Mouse (Mus musculus) heart, embryonic 15.5 days (tissue): Measurements from ENCODE around the gene Cox10. TPM values are rescaled to one million over a fixed set of nuclear protein-coding genes. Genes with fewer than 3 reads are reported as not detected.

Experiments
- ATAC-seq: fragments of 200-750 bp; cut with Nextera tagmentation; replicated peaks from 2 replicates; pipeline ENCODE4 v1.8.0; 2017; ENCODE audit warnings: low read depth, moderate TSS enrichment; ENCODE audit not compliant: insufficient number of reproducible peaks, insufficient read depth, low FRiP score
- H3K27ac ChIP-seq: fragments of 300-500 bp; sonication (generic); 2 replicates; pipeline ENCODE4 v1.5.1; 2015; ENCODE audit warnings: mild to moderate bottlenecking, inconsistent platforms
- H3K27me3 ChIP-seq: fragments of 300-500 bp; sonication (generic); 2 replicates; pipeline ENCODE4 v1.6.1; 2015; ENCODE audit warnings: inconsistent platforms
- H3K36me3 ChIP-seq: fragments of 300-500 bp; sonication (generic); 2 replicates; pipeline ENCODE4 v1.6.1; 2015; ENCODE audit warnings: mild to moderate bottlenecking, inconsistent platforms
- H3K4me1 ChIP-seq: fragments of 300-500 bp; sonication (generic); replicated peaks from 2 replicates; pipeline ENCODE4 v1.6.1; 2015; ENCODE audit warnings: inconsistent platforms
- H3K4me2 ChIP-seq: fragments of 300-500 bp; sonication (generic); 2 replicates; pipeline ENCODE4 v1.6.1; 2015; ENCODE audit warnings: inconsistent platforms, mild to moderate bottlenecking, moderate library complexity
- H3K4me3 ChIP-seq: fragments of 300-500 bp; sonication (generic); 2 replicates; pipeline ENCODE4 v1.5.1; 2015; ENCODE audit warnings: mild to moderate bottlenecking, inconsistent platforms
- H3K9ac ChIP-seq: fragments of 300-500 bp; sonication (generic); 2 replicates; pipeline ENCODE4 v1.6.1; 2015; ENCODE audit warnings: mild to moderate bottlenecking, inconsistent platforms
- H3K9me3 ChIP-seq: fragments of 300-500 bp; sonication (generic); replicated peaks from 2 replicates; pipeline ENCODE4 v1.6.1; 2016; ENCODE audit warnings: inconsistent platforms
- WGBS: fragments of 180-500 bp; shearing (Covaris S2); methylation state at CpG from one replicate; pipeline ENCODE4 v1.1.7; 2015; ENCODE audit warnings: mixed read lengths; 5-methylcytosine and 5-hydroxymethylcytosine counted together
- polyA plus RNA-seq: library from polyadenylated mRNA; unstranded; fragments of >200 nt; fragmentation: Nextera tagmentation; extraction: Ambion mirVana; gene quantifications from 2 replicates; pipeline ENCODE4 v1.2.1, GENCODE M21; 2015

The Cox10 gene
- polyA plus RNA-seq, 1 experiment from 2014 or later = 36.3 TPM

DNA sequence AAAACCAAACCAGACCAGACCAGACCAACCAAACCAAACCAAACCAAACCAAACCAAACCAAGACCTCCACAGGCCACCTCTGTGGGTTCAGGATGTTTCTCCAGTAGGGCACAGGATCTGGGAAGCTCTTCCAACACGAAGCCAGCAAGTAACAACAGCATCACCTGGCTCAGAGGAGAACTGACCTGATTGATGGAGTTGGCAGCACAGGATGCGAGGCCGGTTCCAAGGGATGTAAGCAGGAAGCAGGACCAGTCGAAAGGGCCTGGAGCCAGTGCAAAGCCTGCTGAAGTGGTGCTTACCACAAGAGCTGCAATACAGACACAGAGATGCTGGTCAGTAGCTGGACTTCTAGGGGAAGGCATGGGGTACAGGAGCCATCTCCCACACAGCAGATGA lies 34.2 kb downstream of the Cox10 start:
- H3K9ac ChIP-seq = no peak overlapping the region
- peaks cover 6% of the 10 kb centered on the region for H3K36me3 ChIP-seq
- no peak for ATAC-seq
- no peak overlapping the region for H3K4me3 ChIP-seq
- H3K9me3 ChIP-seq = no peaks in the 10 kb centered on the region
- H3K27ac ChIP-seq = no peak overlapping the region
- 86% methylated on average over 4 of the region's 4 CpGs for WGBS
- H3K27me3 ChIP-seq = no peaks in the 10 kb centered on the region
- H3K4me1 ChIP-seq = no peaks in the 10 kb centered on the region; the same call in 1 of the 2 replicates
- no peak overlapping the region for H3K4me2 ChIP-seq

DNA sequence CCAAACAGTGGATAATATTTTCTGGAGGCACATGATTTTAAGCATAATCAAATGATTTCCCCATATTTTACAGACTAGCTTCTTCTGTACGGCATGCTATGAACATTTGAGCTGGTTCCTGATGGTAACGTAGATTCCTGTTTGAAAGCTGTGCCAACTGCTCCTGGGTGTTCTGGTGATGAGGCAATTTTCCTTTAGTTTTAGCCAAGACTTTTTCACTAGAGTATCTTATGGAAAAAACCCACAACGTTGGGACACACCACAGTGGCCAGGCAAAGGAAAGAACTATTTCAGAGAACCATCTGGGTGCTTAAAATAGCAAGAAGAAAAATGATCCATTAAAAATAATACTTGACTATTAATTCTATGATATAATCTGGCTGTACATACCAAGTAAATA lies 35.2 kb downstream of the Cox10 start:
- Histone ChIP-seq H3K9me3 (no peaks in the 10 kb centered on the region), H3K27me3 (no peaks in the 10 kb centered on the region), H3K27ac (no peak overlapping the region), H3K4me3 (no peak overlapping the region), H3K9ac (no peak overlapping the region), H3K4me1 (no peaks in the 10 kb centered on the region; the same call in 1 of the 2 replicates), H3K36me3 (peaks cover 6% of the 10 kb centered on the region), H3K4me2 (no peak overlapping the region)
- 76% methylated on average over 3 of the region's 3 CpGs for WGBS
- ATAC-seq = no peak

DNA sequence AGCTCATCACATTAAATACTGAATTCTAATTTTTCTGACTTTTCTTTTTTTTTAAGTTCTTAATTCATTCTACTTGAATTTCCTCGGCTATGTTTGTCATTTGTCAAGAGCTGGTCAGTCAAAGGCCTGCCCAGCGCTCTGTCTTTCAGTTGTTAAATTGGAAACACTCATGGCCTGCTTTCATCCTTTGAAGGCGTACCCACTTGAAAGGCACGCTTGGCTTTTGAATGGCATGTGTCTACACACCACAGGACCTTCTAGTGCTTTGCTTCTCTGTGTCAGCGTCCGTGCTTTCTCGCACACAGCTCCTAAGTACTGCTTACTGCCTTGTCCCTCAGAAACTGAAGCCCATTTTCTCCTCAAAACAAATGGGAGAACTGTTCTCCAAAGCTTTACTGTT lies 38.0 kb downstream of the Cox10 start:
- H3K4me1 ChIP-seq = peaks cover 6% of the 10 kb centered on the region; the same call in 1 of the 2 replicates
- H3K4me2 ChIP-seq = no peak overlapping the region
- ATAC-seq = no peak
- no peaks in the 10 kb centered on the region for H3K9me3 ChIP-seq
- no peak overlapping the region for H3K27ac ChIP-seq
- 50% methylated on average over 7 of the region's 7 CpGs for WGBS
- peaks cover 6% of the 10 kb centered on the region for H3K36me3 ChIP-seq
- no peak overlapping the region for H3K9ac ChIP-seq
- no peaks in the 10 kb centered on the region for H3K27me3 ChIP-seq
- no peak overlapping the region for H3K4me3 ChIP-seq

DNA sequence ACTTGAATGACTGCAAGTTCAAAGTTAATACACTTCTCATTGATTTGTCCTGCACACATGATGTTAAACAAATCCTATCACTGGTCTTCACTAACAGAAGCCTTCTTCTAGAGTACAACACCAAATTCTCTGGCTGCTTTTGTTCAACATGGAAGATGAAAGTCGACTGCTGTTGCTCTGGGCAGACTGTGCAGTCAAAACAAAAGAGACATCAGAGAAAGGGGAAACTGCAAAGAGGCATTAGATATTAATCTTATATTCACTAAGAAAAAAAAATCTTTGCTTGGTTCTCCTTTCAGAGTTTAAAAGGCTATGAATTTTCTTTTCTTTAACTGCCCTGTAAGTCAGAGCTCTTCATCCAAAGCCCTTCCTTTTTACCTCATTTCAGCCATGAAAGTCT lies 39.7 kb downstream of the Cox10 start:
- Histone ChIP-seq H3K9ac (no peak overlapping the region), H3K36me3 (no peaks in the 10 kb centered on the region), H3K4me2 (no peak overlapping the region), H3K9me3 (no peaks in the 10 kb centered on the region), H3K27me3 (no peaks in the 10 kb centered on the region), H3K27ac (no peak overlapping the region), H3K4me1 (peaks cover 6% of the 10 kb centered on the region; the same call in 1 of the 2 replicates), H3K4me3 (no peak overlapping the region)
- WGBS = 44% methylated on average over 1 of the region's 1 CpGs
- ATAC-seq = no peak

- Histone ChIP-seq H3K4me1 (peaks cover 6% of the 10 kb centered on the region; the same call in 1 of the 2 replicates), H3K4me2 (no peak overlapping the region), H3K27me3 (no peaks in the 10 kb centered on the region), H3K9me3 (no peaks in the 10 kb centered on the region), H3K36me3 (no peaks in the 10 kb centered on the region), H3K4me3 (no peak overlapping the region), H3K9ac (no peak overlapping the region), H3K27ac (no peak overlapping the region)
- WGBS = 60% methylated on average over 15 of the region's 15 CpGs
- ATAC-seq = no peak
Observed at GRCm38 (mm10) chr11:64037471-64038125, 41.7 kb downstream of the Cox10 start.

DNA sequence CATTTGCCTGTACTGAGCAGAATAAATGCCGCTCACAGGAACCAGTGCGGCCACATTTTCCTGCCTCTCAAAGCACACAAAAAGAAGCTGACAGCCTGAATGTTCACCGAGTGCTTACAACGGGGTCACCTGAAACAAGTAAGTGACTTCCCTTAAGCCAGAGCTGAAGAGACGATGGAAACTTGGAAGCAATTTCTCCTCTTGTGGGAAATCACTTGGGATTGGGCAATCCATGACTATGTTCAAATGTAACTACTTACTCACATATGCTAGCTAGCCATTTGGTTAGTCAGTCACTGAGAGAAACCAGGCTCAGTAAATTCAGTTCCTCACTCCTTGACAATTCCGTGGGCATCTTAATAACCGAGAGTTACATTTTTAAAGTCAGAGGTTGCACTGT lies 43.0 kb downstream of the Cox10 start:
- ATAC-seq = no peak
- peaks cover 6% of the 10 kb centered on the region; the same call in 1 of the 2 replicates for H3K4me1 ChIP-seq
- no peak overlapping the region for H3K4me3 ChIP-seq
- H3K4me2 ChIP-seq = no peak overlapping the region
- no peaks in the 10 kb centered on the region for H3K36me3 ChIP-seq
- 75% methylated on average over 7 of the region's 7 CpGs for WGBS
- H3K27me3 ChIP-seq = no peaks in the 10 kb centered on the region
- H3K9me3 ChIP-seq = no peaks in the 10 kb centered on the region
- H3K27ac ChIP-seq = no peak overlapping the region
- no peak overlapping the region for H3K9ac ChIP-seq

- Histone ChIP-seq H3K27me3 (no peaks in the 10 kb centered on the region), H3K36me3 (no peaks in the 10 kb centered on the region), H3K27ac (no peak overlapping the region), H3K9ac (no peak overlapping the region), H3K4me3 (no peak overlapping the region), H3K4me1 (peaks cover 6% of the 10 kb centered on the region; the same call in 1 of the 2 replicates), H3K9me3 (no peaks in the 10 kb centered on the region), H3K4me2 (no peak overlapping the region)
- 93% methylated on average over 4 of the region's 4 CpGs for WGBS
- ATAC-seq = no peak
Observed at GRCm38 (mm10) chr11:64035709-64036108, 43.6 kb downstream of the Cox10 start.

DNA sequence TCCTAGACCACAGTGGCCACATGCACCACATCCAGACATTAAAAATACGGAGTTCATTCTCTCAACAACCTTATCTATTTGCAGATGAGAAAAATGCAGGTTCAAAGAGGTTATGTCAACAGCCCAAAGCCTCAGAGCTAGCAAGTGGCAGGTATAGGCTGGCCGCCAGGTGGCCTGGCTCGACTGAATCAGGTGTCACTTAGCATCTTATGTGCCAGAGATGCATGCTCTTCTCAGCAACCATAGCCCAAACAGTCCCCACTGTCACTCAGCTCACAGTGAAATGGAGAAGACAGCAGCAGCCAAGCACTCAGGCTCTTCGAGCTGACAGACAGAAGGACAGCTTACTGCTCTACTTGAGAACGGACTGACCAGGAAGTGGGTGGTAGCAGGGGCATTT lies 44.6 kb downstream of the Cox10 start:
- H3K4me2 ChIP-seq = no peak overlapping the region
- no peak for ATAC-seq
- no peak overlapping the region for H3K9ac ChIP-seq
- 63% methylated on average over 5 of the region's 5 CpGs for WGBS
- H3K4me1 ChIP-seq = peaks cover 6% of the 10 kb centered on the region; the same call in 1 of the 2 replicates
- H3K4me3 ChIP-seq = no peak overlapping the region
- no peak overlapping the region for H3K27ac ChIP-seq
- H3K9me3 ChIP-seq = no peaks in the 10 kb centered on the region
- no peaks in the 10 kb centered on the region for H3K36me3 ChIP-seq
- H3K27me3 ChIP-seq = no peaks in the 10 kb centered on the region

- WGBS = 58% methylated on average over 8 of the region's 8 CpGs
- no peaks in the 10 kb centered on the region for H3K9me3 ChIP-seq
- no peak overlapping the region for H3K27ac ChIP-seq
- H3K9ac ChIP-seq = no peak overlapping the region
- ATAC-seq = no peak
- no peaks in the 10 kb centered on the region for H3K36me3 ChIP-seq
- H3K4me1 ChIP-seq = peaks cover 13% of the 10 kb centered on the region
- no peak overlapping the region for H3K4me3 ChIP-seq
- no peak overlapping the region for H3K4me2 ChIP-seq
- H3K27me3 ChIP-seq = no peaks in the 10 kb centered on the region
Observed at GRCm38 (mm10) chr11:64027423-64027822, 51.8 kb downstream of the Cox10 start.

DNA sequence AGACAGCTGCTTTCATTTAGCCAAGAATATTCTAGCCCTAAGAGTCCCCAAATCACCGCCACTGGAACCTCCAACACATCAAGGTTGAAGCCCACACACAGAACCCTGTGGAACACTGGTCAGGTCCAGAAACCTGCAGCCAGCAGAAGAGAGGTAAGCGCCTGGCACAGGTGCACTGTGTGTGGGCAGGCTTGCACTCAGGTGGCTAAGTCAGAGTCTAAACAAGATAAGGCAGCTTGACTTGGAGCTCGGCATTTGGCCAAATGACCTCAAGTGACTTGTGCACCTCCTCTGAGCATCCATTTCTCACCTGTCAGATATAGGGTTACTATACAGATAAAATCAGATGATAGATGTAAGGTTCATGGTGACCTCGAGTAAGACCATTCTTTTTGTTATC lies 53.4 kb downstream of the Cox10 start:
- Histone ChIP-seq H3K9ac (no peak overlapping the region), H3K4me1 (peaks cover 13% of the 10 kb centered on the region), H3K27me3 (no peaks in the 10 kb centered on the region), H3K27ac (no peak overlapping the region), H3K4me3 (no peak overlapping the region), H3K36me3 (no peaks in the 10 kb centered on the region), H3K4me2 (no peak overlapping the region), H3K9me3 (no peaks in the 10 kb centered on the region)
- 63% methylated on average over 4 of the region's 4 CpGs for WGBS
- no peak for ATAC-seq

DNA sequence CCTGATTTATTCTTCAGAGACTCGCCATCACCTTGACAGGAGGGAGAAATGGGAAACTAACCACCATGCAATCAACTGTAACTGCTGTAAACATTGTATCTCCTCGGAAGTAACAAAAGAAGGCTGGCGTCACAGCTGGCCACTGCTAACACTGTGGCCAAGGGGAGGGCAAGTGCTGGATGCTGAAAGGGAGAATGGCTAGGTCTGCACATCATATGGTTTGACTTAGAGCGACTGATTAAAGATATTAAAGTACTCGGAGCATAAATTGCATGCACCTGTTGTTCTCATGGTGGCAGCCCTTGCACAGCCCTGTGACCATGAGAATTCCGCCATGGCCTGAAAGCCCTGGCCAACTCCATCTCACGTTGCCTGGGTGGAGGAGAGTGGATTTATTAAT lies 54.7 kb downstream of the Cox10 start:
- H3K27me3 ChIP-seq = no peaks in the 10 kb centered on the region
- ATAC-seq = no peak
- no peaks in the 10 kb centered on the region for H3K36me3 ChIP-seq
- H3K27ac ChIP-seq = no peak overlapping the region
- H3K9ac ChIP-seq = no peak overlapping the region
- 75% methylated on average over 7 of the region's 7 CpGs for WGBS
- peaks cover 13% of the 10 kb centered on the region for H3K4me1 ChIP-seq
- H3K4me3 ChIP-seq = no peak overlapping the region
- no peaks in the 10 kb centered on the region for H3K9me3 ChIP-seq
- H3K4me2 ChIP-seq = no peak overlapping the region

- no peak for ATAC-seq
- H3K4me3 ChIP-seq = no peak overlapping the region
- 49% methylated on average over 15 of the region's 15 CpGs for WGBS
- H3K27ac ChIP-seq = no peak overlapping the region
- H3K4me2 ChIP-seq = no peak overlapping the region
- H3K36me3 ChIP-seq = no peaks in the 10 kb centered on the region
- H3K4me1 ChIP-seq = peaks cover 22% of the 10 kb centered on the region
- no peaks in the 10 kb centered on the region for H3K9me3 ChIP-seq
- H3K9ac ChIP-seq = no peak overlapping the region
- no peaks in the 10 kb centered on the region for H3K27me3 ChIP-seq
Observed at GRCm38 (mm10) chr11:64023380-64023981, 55.8 kb downstream of the Cox10 start.
